8 mouse cellular contexts compared by ENCODE assay signal in genomic region chr17:15377901-15378300, GRCm38 (mm10). TPM values are rescaled to one million over a fixed set of nuclear protein-coding genes. Genes with fewer than 3 reads are reported as not detected.
DNase-seq lines count a peak whose midpoint lies in the region.

No protein-coding gene starts in this region.

- DNase-seq in adrenal gland, adult 2 months, result peak; percentile 55
- DNase-seq in adrenal gland, adult 18-20 months (ENCODE audit: low spot score in 2 of 2), result no peak
- DNase-seq in urinary bladder, postnatal 14 days (ENCODE audit: low spot score), result peak; percentile 26
- no peak for DNase-seq in urinary bladder, adult 2 months (ENCODE audit: low spot score)
- DNase-seq in hindbrain, embryonic 10.5 days (ENCODE audit: low spot score), result peak; percentile 27
- DNase-seq in lung, postnatal 14 days, result peak; percentile 36
- no peak for DNase-seq in natural killer cell, adult 2 months (ENCODE audit: low spot score in 2 of 2)
- no peak for DNase-seq in thymus, postnatal 25 days

- peak overlapping the region; percentile 82 for H3K4me3 ChIP-seq in hindbrain, embryonic 10.5 days

- no peaks in the 10 kb centered on the region for H3K9me3 ChIP-seq in hindbrain, embryonic 10.5 days

- H3K4me1 ChIP-seq in hindbrain, embryonic 10.5 days (replicated peaks), result peaks cover 96% of the 10 kb centered on the region

- 0% methylated on average over 1 of the region's 1 CpGs for WGBS in hindbrain, embryonic 10.5 days

- peak overlapping the region; percentile 98 for H3K27ac ChIP-seq in hindbrain, embryonic 10.5 days

- peaks cover 12% of the 10 kb centered on the region for H3K36me3 ChIP-seq in hindbrain, embryonic 10.5 days

- H3K27me3 ChIP-seq in hindbrain, embryonic 10.5 days (ENCODE audit: insufficient read depth, poor library complexity, severe bottlenecking), result peaks cover 94% of the 10 kb centered on the region

RNA-seq across cellular contexts. Expression of gene Dll1, which starts 1.2 kb away (rescaled TPM):
- 1 to 10 TPM; 4.2 to 4.6 TPM for total RNA-seq in adrenal gland, adult 2 months (2021)
- polyA plus RNA-seq in adrenal gland, adult 2 months (2012; rRNA removed), result 9.8 and 12.6 TPM in 2 replicates
- 1 to 10 TPM; 4.1 to 7.0 TPM for total RNA-seq in adrenal gland, adult 18-20 months (2021)
- 8.7 and 9.4 TPM in 2 replicates for polyA plus RNA-seq in urinary bladder, adult 2 months (2012; rRNA removed)
- 67.6 and 90.9 TPM in 2 replicates for polyA plus RNA-seq in hindbrain, embryonic 10.5 days (2016; fragmentation: Nextera tagmentation; extraction: Ambion mirVana)

RNA-seq across cellular contexts. Expression of gene Fam120b, which starts 18.1 kb away (rescaled TPM):
- total RNA-seq in adrenal gland, adult 2 months (2021), result 10 to 100 TPM; 19.8 to 21.8 TPM
- 6.7 and 8.5 TPM in 2 replicates for polyA plus RNA-seq in adrenal gland, adult 2 months (2012; rRNA removed)
- total RNA-seq in adrenal gland, adult 18-20 months (2021), result 10 to 100 TPM; 19.9 to 22.1 TPM
- polyA plus RNA-seq in urinary bladder, adult 2 months (2012; rRNA removed), result 16.9 and 18.1 TPM in 2 replicates
- 28.0 and 30.7 TPM in 2 replicates for polyA plus RNA-seq in hindbrain, embryonic 10.5 days (2016; fragmentation: Nextera tagmentation; extraction: Ambion mirVana)

Comparison
In these comparisons a context has a peak if more than half of its experiments do, and no peak if none do; other contexts are left out.
1. DNase-seq: peak in adrenal gland, adult 2 months (single experiment), urinary bladder, postnatal 14 days (single experiment), hindbrain, embryonic 10.5 days (single experiment) and lung, postnatal 14 days (single experiment); none in adrenal gland, adult 18-20 months (0 of 2), urinary bladder, adult 2 months (single experiment), natural killer cell, adult 2 months (0 of 2) and thymus, postnatal 25 days (single experiment).